Mouse (Mus musculus): ENCODE results near the gene Inpp5b. TPM values are rescaled to one million over a fixed set of nuclear protein-coding genes. Genes with fewer than 3 reads are reported as not detected.
"Not testable (repeated sequence)": the region's sequence is repeated elsewhere in the genome, so short reads cannot be mapped to it uniquely, and the experiment has no call there.

Inpp5b gene
- polyA plus RNA-seq, 1 experiment = 61.0 TPM

DNA sequence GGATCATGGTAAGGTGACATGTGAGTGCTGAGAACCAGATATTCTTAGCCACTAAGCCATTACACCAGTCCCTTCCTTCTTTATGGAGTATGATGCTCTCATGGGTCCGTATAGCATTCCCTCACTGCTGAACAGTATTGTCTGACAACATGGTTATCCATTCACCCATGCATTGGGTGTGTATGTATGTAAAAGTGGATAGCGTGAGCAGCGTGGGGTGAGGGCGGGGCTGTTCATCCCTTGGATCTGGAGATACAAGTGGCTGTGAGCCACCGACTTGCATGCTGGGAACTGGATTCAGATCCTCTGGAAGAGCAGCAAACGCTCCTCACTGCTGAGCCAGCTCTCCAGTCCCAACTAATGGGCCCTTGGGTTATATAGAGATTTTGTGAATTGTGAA is 29.0 kb upstream of the Inpp5b start:
- Histone ChIP-seq H3K36me3 (ENCODE audit: control insufficient read depth, insufficient read depth, low read length) (peaks cover 2% of the 10 kb centered on the region; the same call in 1 of the 2 replicates), H3K27ac (ENCODE audit: insufficient read depth, low read depth, low read length) (no peak overlapping the region)
- TF ChIP-seq POLR2A (IDR thresholded peaks at IDR 0.05; ENCODE audit: low read depth, low read length) (no peak), CTCF (conservative IDR thresholded peaks at IDR 0.05; ENCODE audit: insufficient read depth, insufficient read length, low read depth, low read length) (no peak)

DNA sequence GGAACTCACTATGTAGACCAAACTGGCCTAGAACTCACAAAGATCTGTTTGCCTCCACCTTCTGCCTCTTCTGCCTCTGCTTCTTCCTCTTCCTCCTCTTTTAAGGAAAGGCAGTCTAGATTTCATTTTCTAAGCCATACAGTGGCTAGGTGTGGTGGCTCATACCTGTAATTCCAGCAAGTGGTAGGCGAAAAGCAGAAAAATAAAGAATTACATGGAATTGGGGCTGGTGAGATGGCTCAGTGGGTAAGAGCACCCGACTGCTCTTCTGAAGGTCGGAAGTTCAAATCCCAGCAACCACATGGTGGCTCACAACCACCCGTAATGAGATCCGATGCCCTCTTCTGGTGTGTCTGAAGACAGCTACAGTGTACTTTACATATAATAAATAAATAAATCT is 27.8 kb upstream of the Inpp5b start:
- H3K36me3 ChIP-seq (ENCODE audit: control insufficient read depth, insufficient read depth, low read length); H3K27ac ChIP-seq (ENCODE audit: insufficient read depth, low read depth, low read length); H3K27me3 ChIP-seq (replicated peaks; ENCODE audit: control insufficient read depth, insufficient read depth, low read length); H3K4me3 ChIP-seq (ENCODE audit: insufficient read depth, low read depth, low read length); DNase-seq: not testable (repeated sequence)
- 77% methylated on average over 5 of the region's 5 CpGs for WGBS
- peaks cover 15% of the 10 kb centered on the region; the same call in 1 of the 2 replicates for H3K4me1 ChIP-seq (ENCODE audit: control insufficient read depth, insufficient read depth, low read length)

More for the DNA sequence above, 29.0 kb upstream of the Inpp5b start:
- Histone ChIP-seq H3K4me3 (ENCODE audit: insufficient read depth, low read depth, low read length) (no peak overlapping the region), H3K4me1 (ENCODE audit: control insufficient read depth, insufficient read depth, low read length) (peaks cover 15% of the 10 kb centered on the region; the same call in 1 of the 2 replicates), H3K27me3 (replicated peaks; ENCODE audit: control insufficient read depth, insufficient read depth, low read length) (no peaks in the 10 kb centered on the region)
- WGBS = 89% methylated on average over 6 of the region's 6 CpGs
- DNase-seq = no peak

DNA sequence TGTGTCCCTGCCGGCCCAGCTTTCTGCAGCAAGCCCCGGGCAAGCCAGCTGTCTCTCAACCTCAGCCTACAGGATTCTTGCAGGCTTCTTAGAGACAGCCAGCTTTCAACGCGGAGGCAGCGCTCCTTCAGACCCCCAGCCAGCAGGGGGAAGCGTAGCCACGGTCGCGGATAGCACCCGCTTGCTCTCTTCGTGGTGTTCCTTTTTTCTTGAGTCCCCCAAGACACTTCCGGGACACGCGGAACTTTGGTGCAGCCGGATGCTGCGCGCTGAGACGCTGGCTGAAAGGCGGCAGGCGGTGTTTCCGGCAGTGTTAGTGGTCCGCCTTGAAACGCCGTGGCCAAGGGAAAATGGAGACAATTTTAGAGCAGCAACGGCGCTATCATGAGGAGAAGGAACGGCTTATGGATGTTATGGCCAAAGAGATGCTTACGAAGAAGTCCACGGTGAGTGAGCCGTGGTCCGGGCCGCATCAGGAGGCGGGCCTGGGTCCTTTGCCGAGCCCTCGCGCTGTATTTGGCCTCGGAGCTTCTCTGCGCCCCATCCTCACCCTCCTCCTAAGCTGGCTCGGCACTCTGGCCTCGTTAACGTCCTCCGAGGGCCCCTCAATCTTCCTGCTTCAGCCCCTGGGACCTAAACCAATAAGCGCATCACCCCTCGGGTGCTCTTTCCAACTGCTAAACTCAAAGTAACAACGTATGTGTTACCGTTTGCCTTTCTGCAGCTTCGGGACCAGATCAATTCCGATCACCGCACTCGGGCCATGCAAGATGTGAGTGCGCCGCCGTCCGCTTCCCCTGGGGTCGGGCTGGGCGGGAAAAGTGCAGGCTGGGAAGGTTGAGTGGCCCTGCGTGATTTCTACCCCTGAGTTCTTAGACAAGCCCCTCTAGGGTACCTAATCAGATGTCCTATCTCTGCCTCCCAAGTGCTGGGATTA is 26.8 kb upstream of the Inpp5b start, which contains the start of gene Sf3a3:
Gene Sf3a3 (plus strand): TSS at position 232 of the 937 bp plus-strand sequence.
- DNase-seq = peak; percentile 97
- Histone ChIP-seq H3K27ac (ENCODE audit: insufficient read depth, low read depth, low read length) (peak within 1 kb of the TSS; percentile 27; the same call in 1 of the 2 replicates), H3K27me3 (replicated peaks; ENCODE audit: control insufficient read depth, insufficient read depth, low read length) (no peaks in the 10 kb centered on the region), H3K4me3 (ENCODE audit: insufficient read depth, low read depth, low read length) (peak within 1 kb of the TSS; percentile 73), H3K36me3 (ENCODE audit: control insufficient read depth, insufficient read depth, low read length) (peaks cover 2% of the 10 kb centered on the region; the same call in 1 of the 2 replicates), H3K4me1 (ENCODE audit: control insufficient read depth, insufficient read depth, low read length) (peaks cover 8% of the 10 kb centered on the region; the same call in 1 of the 2 replicates)
- under 1% methylated on average over 57 of the region's 57 CpGs for WGBS
- peak; percentile 32 for TF ChIP-seq POLR2A (IDR thresholded peaks at IDR 0.05; ENCODE audit: low read depth, low read length)
- TF ChIP-seq CTCF (conservative IDR thresholded peaks at IDR 0.05; ENCODE audit: insufficient read depth, insufficient read length, low read depth, low read length) = peak; percentile 80

DNA sequence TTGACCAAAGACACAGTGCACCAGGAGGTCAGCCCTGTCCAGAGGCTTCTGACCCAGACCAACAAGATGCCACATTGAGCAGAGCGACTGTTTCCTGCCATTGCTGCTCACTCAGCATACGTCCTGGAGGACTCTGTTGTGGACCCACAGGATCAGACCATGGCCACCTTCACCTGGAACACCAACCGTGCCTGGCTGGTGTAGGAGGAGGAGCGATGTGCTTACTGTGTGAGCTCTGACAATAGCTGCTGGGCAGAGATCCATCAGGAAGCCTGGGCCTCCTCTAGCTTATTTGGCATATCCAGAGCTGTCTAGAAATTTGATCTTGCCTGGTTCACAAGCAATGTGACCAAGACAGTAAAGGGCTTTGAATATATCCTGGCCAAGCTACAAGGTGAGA is 22.5 kb upstream of the Inpp5b start:
- 95% methylated on average over 4 of the region's 4 CpGs for WGBS
- TF ChIP-seq CTCF (conservative IDR thresholded peaks at IDR 0.05; ENCODE audit: insufficient read depth, insufficient read length, low read depth, low read length) (no peak), POLR2A (IDR thresholded peaks at IDR 0.05; ENCODE audit: low read depth, low read length) (no peak)

DNA sequence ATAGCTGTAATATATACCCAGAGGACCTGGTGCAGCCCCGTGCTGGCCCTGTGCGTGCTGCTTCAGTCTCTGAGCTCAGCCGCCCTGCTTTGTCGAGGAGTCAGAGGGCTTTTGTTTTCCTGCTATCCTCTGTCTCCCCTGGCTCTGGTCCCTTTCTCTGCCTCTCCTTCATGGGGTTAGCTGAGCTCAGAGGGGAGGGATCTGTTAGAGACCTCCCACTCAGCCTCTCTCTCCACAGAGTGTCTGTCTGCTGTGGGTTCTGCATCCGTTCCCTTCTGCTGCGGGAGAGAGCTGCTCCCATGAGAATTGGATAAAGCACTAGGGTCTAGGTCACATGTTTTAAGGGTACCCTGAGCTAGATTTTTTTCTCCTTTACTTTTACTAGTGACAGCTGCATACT is 15.5 kb upstream of the Inpp5b start:
- no peaks in the 10 kb centered on the region for H3K27me3 ChIP-seq (replicated peaks; ENCODE audit: control insufficient read depth, insufficient read depth, low read length)
- no peak for DNase-seq
- H3K36me3 ChIP-seq (ENCODE audit: control insufficient read depth, insufficient read depth, low read length) = peaks cover 9% of the 10 kb centered on the region
- TF ChIP-seq POLR2A (IDR thresholded peaks at IDR 0.05; ENCODE audit: low read depth, low read length) = no peak
- WGBS = 86% methylated on average over 6 of the region's 6 CpGs
- no peak overlapping the region for H3K4me3 ChIP-seq (ENCODE audit: insufficient read depth, low read depth, low read length)
- H3K4me1 ChIP-seq (ENCODE audit: control insufficient read depth, insufficient read depth, low read length) = no peaks in the 10 kb centered on the region
- H3K27ac ChIP-seq (ENCODE audit: insufficient read depth, low read depth, low read length) = no peak overlapping the region

More for the DNA sequence above, 22.5 kb upstream of the Inpp5b start:
- Histone ChIP-seq H3K36me3 (ENCODE audit: control insufficient read depth, insufficient read depth, low read length) (peaks cover 4% of the 10 kb centered on the region), H3K4me3 (ENCODE audit: insufficient read depth, low read depth, low read length) (no peak overlapping the region), H3K27ac (ENCODE audit: insufficient read depth, low read depth, low read length) (no peak overlapping the region), H3K4me1 (ENCODE audit: control insufficient read depth, insufficient read depth, low read length) (no peaks in the 10 kb centered on the region), H3K27me3 (replicated peaks; ENCODE audit: control insufficient read depth, insufficient read depth, low read length) (no peaks in the 10 kb centered on the region)
- DNase-seq = no peak

DNA sequence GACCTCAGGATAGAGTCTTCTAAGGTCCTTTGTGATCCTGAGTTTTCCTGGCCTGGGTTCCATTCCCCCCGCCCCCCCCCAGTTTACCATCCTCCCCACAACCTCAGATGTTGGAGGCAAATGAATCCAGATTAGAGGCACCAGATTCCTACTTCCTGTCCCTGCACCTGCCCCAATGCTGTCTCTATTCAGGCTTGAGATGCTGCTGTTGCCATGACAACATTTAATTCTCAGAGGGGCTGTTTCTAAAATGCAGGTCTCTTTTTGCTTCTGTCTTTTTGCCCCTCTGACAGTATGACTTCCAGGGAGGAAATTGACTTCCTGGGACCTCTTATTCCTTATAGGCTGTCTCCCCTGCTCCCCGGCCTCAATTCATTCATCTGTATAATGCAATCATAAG is 4.7 kb upstream of the Inpp5b start:
- Histone ChIP-seq H3K4me3 (ENCODE audit: insufficient read depth, low read depth, low read length) (no peak overlapping the region), H3K36me3 (ENCODE audit: control insufficient read depth, insufficient read depth, low read length) (no peaks in the 10 kb centered on the region), H3K4me1 (ENCODE audit: control insufficient read depth, insufficient read depth, low read length) (0 out of 2 replicates have a peak, but pooled peaks cover 4% of the 10 kb centered on the region), H3K27me3 (replicated peaks; ENCODE audit: control insufficient read depth, insufficient read depth, low read length) (no peaks in the 10 kb centered on the region), H3K27ac (ENCODE audit: insufficient read depth, low read depth, low read length) (no peak overlapping the region)
- no peak for TF ChIP-seq CTCF (conservative IDR thresholded peaks at IDR 0.05; ENCODE audit: insufficient read depth, insufficient read length, low read depth, low read length)
- no peak for TF ChIP-seq POLR2A (IDR thresholded peaks at IDR 0.05; ENCODE audit: low read depth, low read length)
- 80% methylated on average over 2 of the region's 2 CpGs for WGBS
- no peak for DNase-seq

DNA sequence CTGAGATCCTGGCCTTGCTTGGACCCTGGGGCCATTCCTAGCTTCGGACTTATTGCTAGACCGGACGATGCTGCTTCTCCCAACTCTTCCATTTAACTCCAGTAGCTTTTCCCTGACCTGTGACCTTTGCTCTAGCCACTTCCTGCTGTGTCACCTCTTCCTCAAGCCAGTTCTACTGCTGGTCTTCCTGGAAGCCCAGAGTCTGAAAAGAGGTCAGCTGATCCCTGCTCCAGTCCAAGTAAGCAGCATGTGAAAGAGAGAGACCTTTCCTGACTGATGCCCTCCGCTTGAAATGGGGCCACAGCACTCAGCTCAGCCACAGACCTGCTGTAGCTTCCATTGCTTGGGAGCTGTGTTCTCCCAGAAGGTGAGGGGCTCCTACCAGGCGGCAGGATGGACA is 4.2 kb upstream of the Inpp5b start:
- WGBS = 53% methylated on average over 5 of the region's 5 CpGs
- no peaks in the 10 kb centered on the region for H3K27me3 ChIP-seq (replicated peaks; ENCODE audit: control insufficient read depth, insufficient read depth, low read length)
- H3K36me3 ChIP-seq (ENCODE audit: control insufficient read depth, insufficient read depth, low read length) = no peaks in the 10 kb centered on the region
- H3K4me3 ChIP-seq (ENCODE audit: insufficient read depth, low read depth, low read length) = no peak overlapping the region
- no peak for TF ChIP-seq POLR2A (IDR thresholded peaks at IDR 0.05; ENCODE audit: low read depth, low read length)
- H3K4me1 ChIP-seq (ENCODE audit: control insufficient read depth, insufficient read depth, low read length) = peaks cover 8% of the 10 kb centered on the region; the same call in 1 of the 2 replicates
- H3K27ac ChIP-seq (ENCODE audit: insufficient read depth, low read depth, low read length) = no peak overlapping the region
- peak; percentile 67 for DNase-seq

All from kidney, adult 2 months (tissue).